Mouse (Mus musculus) testis, adult 2 months (tissue): ENCODE results near the gene Zfp637.

ENCODE experiments used
- CTCF ChIP-seq: fragments of 200-500 bp; IDR thresholded peaks from 2 replicates; pipeline ENCODE4 v1.5.1; 2012; ENCODE audit warnings: low read depth, mild to moderate bottlenecking, inconsistent platforms, low read length, moderate library complexity; ENCODE audit not compliant: control insufficient read depth, insufficient read depth, insufficient replicate concordance
- POLR2A ChIP-seq: fragments of 200-500 bp; IDR thresholded peaks from 2 replicates; pipeline ENCODE4 v1.6.1; 2012; ENCODE audit warnings: low read depth, mild to moderate bottlenecking, inconsistent platforms, low read length, moderate library complexity; ENCODE audit not compliant: control insufficient read depth

GRCm38 (mm10) chr6:117809816-117810215 lies 31.2 kb upstream of the Zfp637 start:
- TF ChIP-seq CTCF (no peak), POLR2A (no peak)
